Comparison of ENCODE assay signal across 26 mouse cellular contexts in genomic region chr12:84233488-84234100, GRCm38 (mm10). TPM values are rescaled to one million over a fixed set of nuclear protein-coding genes. Genes with fewer than 3 reads are reported as not detected.
DNase-seq lines count a peak whose midpoint lies in the region; ATAC-seq and TF ChIP-seq lines count a peak whose summit lies in the region.
"Had no signal": no experiment of that assay in that cellular context is flagged by ENCODE, and none has a peak within 500 bp of the region (broad histone marks: within the 10 kb centered on the region; RNA-seq: fewer than 3 reads in every experiment).

No protein-coding gene starts in this region.

- 0 out of 2 replicates have a peak overlapping the region, but pooled peaks have one; percentile 0 for H3K27ac ChIP-seq in hindbrain, embryonic 10.5 days
- no peak overlapping the region for H3K27ac ChIP-seq in hindbrain, embryonic 14.5 days
- H3K27ac ChIP-seq in embryonic facial prominence, embryonic 10.5 days (replicated peaks), result 0 out of 2 replicates have a peak overlapping the region, but pooled peaks have one; percentile 24
- peak overlapping the region; percentile 42; the same call in 1 of the 2 replicates for H3K27ac ChIP-seq in liver, embryonic 12.5 days
- peak overlapping the region; percentile 87 for H3K27ac ChIP-seq in small intestine, adult 2 months (ENCODE audit: insufficient read depth, low read depth, low read length)
- H3K27ac ChIP-seq: hindbrain, postnatal 0 days; kidney, embryonic 15.5 days; liver, embryonic 14.5 days; midbrain, embryonic 12.5 days; neural tube, embryonic 12.5 days had no signal

- H3K4me2 ChIP-seq in hindbrain, embryonic 14.5 days (replicated peaks), result no peak overlapping the region
- no peak overlapping the region for H3K4me2 ChIP-seq in liver, embryonic 12.5 days
- H3K4me2 ChIP-seq: kidney, embryonic 15.5 days; midbrain, embryonic 12.5 days; neural tube, embryonic 12.5 days had no signal

- ATAC-seq in hindbrain, embryonic 14.5 days (ENCODE audit: low FRiP score), result no peak
- peak; percentile 42; the same call in 1 of the 2 replicates for ATAC-seq in liver, embryonic 12.5 days
- no peak for ATAC-seq in activated CD4-positive, CD25-positive, alpha-beta regulatory T cell, adult 4 months
- ATAC-seq: forebrain, postnatal 0 days; hindbrain, postnatal 0 days had no signal

- no peak overlapping the region for H3K4me3 ChIP-seq in hindbrain, embryonic 10.5 days
- H3K4me3 ChIP-seq in hindbrain, embryonic 14.5 days (replicated peaks; ENCODE audit: low read length), result no peak overlapping the region
- no peak overlapping the region for H3K4me3 ChIP-seq in embryonic facial prominence, embryonic 10.5 days
- no peak overlapping the region for H3K4me3 ChIP-seq in liver, embryonic 12.5 days
- no peak overlapping the region for H3K4me3 ChIP-seq in small intestine, adult 2 months (ENCODE audit: low read depth, low read length)
- H3K4me3 ChIP-seq: erythroblast, embryonic 14.5 days; kidney, embryonic 15.5 days; midbrain, embryonic 12.5 days; myocyte; neural tube, embryonic 12.5 days had no signal

- intact Hi-C loops in left cerebral cortex, postnatal 10 days (cut with DNase I), result no loop called here

- no peak for DNase-seq in hindbrain, embryonic 10.5 days (ENCODE audit: low spot score)
- no peak for DNase-seq in hindbrain, embryonic 14.5 days (ENCODE audit: low spot score)
- no peak for DNase-seq in embryonic facial prominence, embryonic 10.5 days (ENCODE audit: low spot score)
- DNase-seq in right cerebral cortex, adult 18-20 months, result no peak
- DNase-seq in left cerebral cortex, postnatal 10 days (ENCODE audit: extremely low spot score in 1 of 2, low spot score in 2 of 2), result no peak
- DNase-seq: adrenal gland, postnatal 10 days; cerebellum, adult 9-10 months; embryo, embryonic 11 days; forebrain, postnatal 0 days; gastrocnemius, postnatal 14 days; heart, postnatal 14 days; kidney, adult 11 months; layer of hippocampus, postnatal 36 days; lung, postnatal 36 days; thymus, postnatal 14 days had no signal

- no peaks in the 10 kb centered on the region for H3K36me3 ChIP-seq in hindbrain, embryonic 10.5 days
- H3K36me3 ChIP-seq in hindbrain, embryonic 14.5 days (replicated peaks; ENCODE audit: control insufficient read depth, insufficient read depth), result no peaks in the 10 kb centered on the region
- no peaks in the 10 kb centered on the region for H3K36me3 ChIP-seq in embryonic facial prominence, embryonic 10.5 days (replicated peaks)
- H3K36me3 ChIP-seq in liver, embryonic 12.5 days, result no peaks in the 10 kb centered on the region
- no peaks in the 10 kb centered on the region for H3K36me3 ChIP-seq in small intestine, adult 2 months (ENCODE audit: control insufficient read depth, insufficient read depth, low read length)
- H3K36me3 ChIP-seq: kidney, embryonic 15.5 days; midbrain, embryonic 12.5 days; neural tube, embryonic 12.5 days had no signal

- 82% methylated on average over 8 of the region's 8 CpGs for WGBS in hindbrain, embryonic 10.5 days
- WGBS in hindbrain, embryonic 14.5 days, result 95% methylated on average over 8 of the region's 8 CpGs
- WGBS in embryonic facial prominence, embryonic 10.5 days, result 88% methylated on average over 8 of the region's 8 CpGs
- WGBS in liver, embryonic 12.5 days (ENCODE audit: insufficient replicate concordance), result 50% methylated on average over 8 of the region's 8 CpGs
- WGBS in small intestine, adult 2 months, result 43% methylated on average over 8 of the region's 8 CpGs

- H3K9ac ChIP-seq in hindbrain, embryonic 14.5 days, result no peak overlapping the region
- H3K9ac ChIP-seq in liver, embryonic 12.5 days, result peak overlapping the region; percentile 19; the same call in 1 of the 2 replicates
- H3K9ac ChIP-seq: forebrain, postnatal 0 days; kidney, embryonic 15.5 days; liver, embryonic 14.5 days; midbrain, embryonic 12.5 days; neural tube, embryonic 12.5 days had no signal

- no peaks in the 10 kb centered on the region for H3K4me1 ChIP-seq in hindbrain, embryonic 10.5 days (replicated peaks)
- H3K4me1 ChIP-seq in hindbrain, embryonic 14.5 days (replicated peaks; ENCODE audit: control insufficient read depth, insufficient read depth, low read length), result no peaks in the 10 kb centered on the region
- no peaks in the 10 kb centered on the region for H3K4me1 ChIP-seq in embryonic facial prominence, embryonic 10.5 days
- H3K4me1 ChIP-seq in liver, embryonic 12.5 days, result peaks cover 22% of the 10 kb centered on the region
- H3K4me1 ChIP-seq in small intestine, adult 2 months (ENCODE audit: control insufficient read depth, insufficient read depth, insufficient read length, low read length), result peaks cover 8% of the 10 kb centered on the region
- H3K4me1 ChIP-seq: kidney, embryonic 15.5 days; midbrain, embryonic 12.5 days; neural tube, embryonic 12.5 days had no signal

- no peak for TF ChIP-seq POLR2A in small intestine, adult 2 months (IDR thresholded peaks at IDR 0.05; ENCODE audit: low read depth, low read length)

- no peaks in the 10 kb centered on the region for H3K27me3 ChIP-seq in hindbrain, embryonic 10.5 days (ENCODE audit: insufficient read depth, poor library complexity, severe bottlenecking)
- H3K27me3 ChIP-seq in hindbrain, embryonic 14.5 days (ENCODE audit: control insufficient read depth, insufficient read depth, low read length), result no peaks in the 10 kb centered on the region
- no peaks in the 10 kb centered on the region for H3K27me3 ChIP-seq in embryonic facial prominence, embryonic 10.5 days (replicated peaks; ENCODE audit: low read depth, poor library complexity, severe bottlenecking)
- H3K27me3 ChIP-seq in liver, embryonic 12.5 days (replicated peaks), result no peaks in the 10 kb centered on the region
- no peaks in the 10 kb centered on the region for H3K27me3 ChIP-seq in small intestine, adult 2 months (ENCODE audit: control insufficient read depth, insufficient read depth, low read length)
- H3K27me3 ChIP-seq: CH12.LX; kidney, embryonic 15.5 days; midbrain, embryonic 12.5 days; neural tube, embryonic 12.5 days had no signal

- no peak for TF ChIP-seq CTCF in small intestine, adult 2 months (IDR thresholded peaks at IDR 0.05; ENCODE audit: extremely low read depth, insufficient read length, insufficient replicate concordance, low read depth, low read length)

- no peaks in the 10 kb centered on the region for H3K9me3 ChIP-seq in hindbrain, embryonic 10.5 days
- no peaks in the 10 kb centered on the region for H3K9me3 ChIP-seq in hindbrain, embryonic 14.5 days (ENCODE audit: control insufficient read depth, low read length)
- H3K9me3 ChIP-seq in embryonic facial prominence, embryonic 10.5 days, result no peaks in the 10 kb centered on the region
- H3K9me3 ChIP-seq in liver, embryonic 12.5 days (replicated peaks), result no peaks in the 10 kb centered on the region
- H3K9me3 ChIP-seq: kidney, embryonic 15.5 days; midbrain, embryonic 12.5 days; neural tube, embryonic 12.5 days had no signal

RNA-seq across cellular contexts. Expression of gene Elmsan1, which starts 14.9 kb away (rescaled TPM):
- 6.5 and 8.2 TPM in 2 replicates for polyA plus RNA-seq in hindbrain, embryonic 10.5 days (2016; fragmentation: Nextera tagmentation; extraction: Ambion mirVana)
- polyA plus RNA-seq in hindbrain, embryonic 14.5 days (2014; fragmentation: Nextera tagmentation; extraction: Ambion mirVana), result 4.4 and 4.8 TPM in 2 replicates
- polyA plus RNA-seq in embryonic facial prominence, embryonic 10.5 days (2016; fragmentation: Nextera tagmentation; extraction: Ambion mirVana), result 7.3 and 8.2 TPM in 2 replicates
- polyA plus RNA-seq in liver, embryonic 12.5 days (2016; fragmentation: Nextera tagmentation; extraction: Ambion mirVana), result 6.9 and 8.0 TPM in 2 replicates
- 8.9 and 25.9 TPM in 2 replicates for polyA plus RNA-seq in small intestine, adult 2 months (2012; rRNA removed)
- total RNA-seq in left cerebral cortex, postnatal 10 days (2021), result 10 to 100 TPM; 12.3 to 13.5 TPM
- polyA plus RNA-seq in activated CD4-positive, CD25-positive, alpha-beta regulatory T cell, adult 4 months (2017; shearing (Covaris generic)), result 1 to 10 TPM; 6.8 to 7.1 TPM

RNA-seq across cellular contexts. Expression of gene Ptgr2, which starts 51.4 kb away (rescaled TPM):
- 16.4 and 18.8 TPM in 2 replicates for polyA plus RNA-seq in hindbrain, embryonic 10.5 days (2016; fragmentation: Nextera tagmentation; extraction: Ambion mirVana)
- 15.4 and 18.2 TPM in 2 replicates for polyA plus RNA-seq in hindbrain, embryonic 14.5 days (2014; fragmentation: Nextera tagmentation; extraction: Ambion mirVana)
- polyA plus RNA-seq in embryonic facial prominence, embryonic 10.5 days (2016; fragmentation: Nextera tagmentation; extraction: Ambion mirVana), result 16.5 and 16.6 TPM in 2 replicates
- 34.9 and 35.0 TPM in 2 replicates for polyA plus RNA-seq in liver, embryonic 12.5 days (2016; fragmentation: Nextera tagmentation; extraction: Ambion mirVana)
- polyA plus RNA-seq in small intestine, adult 2 months (2012; rRNA removed), result 2.4 and 6.7 TPM in 2 replicates
- 10 to 100 TPM; 29.7 to 33.7 TPM for total RNA-seq in left cerebral cortex, postnatal 10 days (2021)
- polyA plus RNA-seq in activated CD4-positive, CD25-positive, alpha-beta regulatory T cell, adult 4 months (2017; shearing (Covaris generic)), result 10 to 100 TPM; 41.0 to 42.5 TPM
